Mouse (Mus musculus): ENCODE measurements at regions not wholly inside any gene's neighbourhood (a gene's known extent, or its start where the extent isn't known, plus 50 kb on each side); places are given as distances from the start of the nearest gene placed in this dataset.
"Not testable (repeated sequence)": the region's sequence is repeated elsewhere in the genome, so short reads cannot be mapped to it uniquely, and the experiment has no call there.

DNA sequence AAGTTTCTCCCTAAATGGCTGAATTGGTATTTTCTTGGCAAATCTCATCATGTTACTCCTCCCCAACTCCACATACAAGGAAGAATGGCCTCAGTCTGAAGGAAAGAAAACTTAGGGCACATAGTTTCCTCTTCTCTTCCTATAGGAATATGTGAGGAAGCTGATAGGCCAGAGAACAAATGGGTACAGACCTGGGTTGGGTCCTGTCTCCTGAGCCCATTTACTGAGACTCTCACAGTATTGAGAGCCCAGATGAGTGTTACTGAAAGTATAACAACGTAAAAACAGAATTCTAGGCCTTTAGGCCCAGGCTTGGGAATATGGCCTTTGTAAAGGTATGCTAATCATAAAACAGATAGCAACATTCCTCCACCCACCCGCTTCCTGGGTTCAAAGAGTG, 152.0 kb upstream of the Rarb start:
- WGBS, result 78% methylated on average over 2 of the region's 2 CpGs
- H3K4me2 ChIP-seq (ENCODE audit: low read length); H3K4me3 ChIP-seq (ENCODE audit: low read depth, low read length); H3K36me3 ChIP-seq (ENCODE audit: control insufficient read depth, insufficient read depth, low read length); H3K27me3 ChIP-seq (replicated peaks; ENCODE audit: control insufficient read depth, insufficient read depth, low read length); ATAC-seq (replicated peaks; ENCODE audit: low FRiP score, low TSS enrichment, low read depth); H3K4me1 ChIP-seq (replicated peaks; ENCODE audit: control insufficient read depth, insufficient read depth, low read length); H3K9ac ChIP-seq (ENCODE audit: low read length); H3K27ac ChIP-seq (ENCODE audit: low read depth); DNase-seq (ENCODE audit: low spot score); H3K9me3 ChIP-seq (ENCODE audit: control insufficient read depth, low read length): not testable (repeated sequence)

DNA sequence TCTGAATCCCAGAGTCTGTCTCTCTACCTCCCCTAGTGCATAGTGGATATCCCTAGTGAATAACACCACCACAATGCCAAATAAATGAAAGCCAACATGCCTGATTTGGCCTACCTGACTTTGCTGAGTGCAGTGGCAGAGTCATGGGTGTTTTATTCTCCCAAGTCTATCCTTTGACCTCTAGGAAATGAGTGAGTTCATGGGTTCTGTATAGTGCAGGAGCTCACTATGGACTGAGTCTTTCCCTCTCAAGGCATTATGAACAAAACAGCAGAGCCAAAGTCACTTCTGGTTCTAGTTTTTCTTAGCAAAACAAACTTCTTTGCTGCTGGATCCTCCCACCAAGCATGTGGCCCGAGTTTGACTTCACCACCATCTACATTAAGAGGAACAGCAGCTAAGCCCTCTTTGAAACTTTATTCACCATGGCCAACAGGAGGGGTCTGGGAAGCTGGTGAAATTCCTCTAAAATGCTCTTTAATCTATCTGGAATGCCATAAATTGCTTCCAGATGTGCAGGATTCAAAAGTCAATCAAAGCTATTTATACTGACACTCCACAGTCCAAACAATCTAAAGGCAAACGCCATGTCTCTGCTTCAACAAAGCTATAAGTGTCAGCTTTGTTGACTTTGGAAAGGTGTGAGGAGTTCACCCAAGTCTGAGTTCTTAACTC, 145.9 kb upstream of the Rarb start:
- H3K27ac ChIP-seq (ENCODE audit: low read depth), result no peak overlapping the region
- peaks cover 3% of the 10 kb centered on the region; the same call in 1 of the 2 replicates for H3K4me1 ChIP-seq (replicated peaks; ENCODE audit: control insufficient read depth, insufficient read depth, low read length)
- no peak for DNase-seq (ENCODE audit: low spot score)

DNA sequence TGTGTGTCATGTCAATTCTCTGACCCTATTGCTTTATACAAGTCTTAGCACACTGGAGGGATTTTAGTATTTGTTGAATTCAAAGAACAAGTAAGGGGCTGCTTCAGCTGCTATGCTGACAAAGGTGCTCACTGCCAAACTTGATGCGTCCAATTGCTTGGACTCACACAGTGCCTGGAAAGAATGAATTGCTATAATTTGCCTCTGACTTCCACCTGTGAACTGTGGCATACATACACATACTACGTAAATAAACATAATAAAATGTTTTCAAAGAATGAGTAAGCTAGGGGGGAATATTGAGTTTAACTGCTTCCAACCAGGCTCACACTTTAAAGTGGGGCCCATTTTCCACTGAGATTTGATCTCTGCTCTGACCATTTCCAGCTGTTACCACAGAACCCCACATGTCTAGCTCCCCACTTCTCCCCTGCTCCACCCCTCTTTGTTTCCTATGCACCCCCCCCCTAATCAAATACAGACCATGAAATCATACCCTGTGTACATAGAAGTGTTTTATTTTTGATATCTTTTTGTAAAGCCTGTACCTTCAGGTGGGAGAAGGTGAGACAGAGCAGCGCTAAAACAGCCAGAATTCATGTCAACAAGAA, 143.4 kb upstream of the Rarb start:
- H3K9ac ChIP-seq (ENCODE audit: low read length), result no peak overlapping the region
- no peak overlapping the region for H3K4me2 ChIP-seq (ENCODE audit: low read length)
- no peak overlapping the region for H3K4me3 ChIP-seq (ENCODE audit: low read depth, low read length)
- no peak for DNase-seq (ENCODE audit: low spot score)
- H3K27ac ChIP-seq (ENCODE audit: low read depth), result no peak overlapping the region
- H3K9me3 ChIP-seq (ENCODE audit: control insufficient read depth, low read length), result no peaks in the 10 kb centered on the region
- H3K4me1 ChIP-seq (replicated peaks; ENCODE audit: control insufficient read depth, insufficient read depth, low read length), result peaks cover 6% of the 10 kb centered on the region
- WGBS, result 78% methylated on average over 3 of the region's 3 CpGs
- peaks cover 14% of the 10 kb centered on the region; the same call in 1 of the 2 replicates for H3K27me3 ChIP-seq (replicated peaks; ENCODE audit: control insufficient read depth, insufficient read depth, low read length)
- H3K36me3 ChIP-seq (ENCODE audit: control insufficient read depth, insufficient read depth, low read length), result no peaks in the 10 kb centered on the region
- no peak for ATAC-seq (replicated peaks; ENCODE audit: low FRiP score, low TSS enrichment, low read depth)

More for the DNA sequence above, 145.9 kb upstream of the Rarb start:
- no peaks in the 10 kb centered on the region for H3K9me3 ChIP-seq (ENCODE audit: control insufficient read depth, low read length)
- H3K4me3 ChIP-seq (ENCODE audit: low read depth, low read length), result no peak overlapping the region
- no peak overlapping the region for H3K9ac ChIP-seq (ENCODE audit: low read length)
- no peaks in the 10 kb centered on the region for H3K36me3 ChIP-seq (ENCODE audit: control insufficient read depth, insufficient read depth, low read length)
- 12% methylated on average over 2 of the region's 2 CpGs for WGBS
- no peak overlapping the region for H3K4me2 ChIP-seq (ENCODE audit: low read length)
- H3K27me3 ChIP-seq (replicated peaks; ENCODE audit: control insufficient read depth, insufficient read depth, low read length), result peaks cover 14% of the 10 kb centered on the region; the same call in 1 of the 2 replicates
- no peak for ATAC-seq (replicated peaks; ENCODE audit: low FRiP score, low TSS enrichment, low read depth)

DNA sequence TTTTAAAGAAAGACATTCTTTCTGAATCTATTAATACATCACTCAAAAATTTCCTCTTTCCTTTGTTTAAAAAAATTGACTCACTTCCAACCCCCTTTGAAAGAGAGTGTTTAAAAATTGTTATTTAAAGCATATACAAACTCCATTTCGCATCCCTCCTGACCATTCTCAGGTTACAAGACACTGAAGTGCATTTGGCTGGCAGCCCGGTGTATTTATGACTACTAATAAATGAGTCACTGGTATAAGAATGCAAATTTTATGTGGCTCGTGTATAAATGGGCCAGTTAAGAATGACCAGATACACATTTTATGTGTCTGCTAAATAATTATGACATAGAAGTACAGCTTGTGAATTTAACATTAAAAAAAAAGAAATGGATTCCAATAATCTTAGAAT, 138.8 kb upstream of the Rarb start:
- DNase-seq (ENCODE audit: low spot score) (peak; percentile 73), ATAC-seq (replicated peaks; ENCODE audit: low FRiP score, low TSS enrichment, low read depth) (peak; percentile 84)
- Histone ChIP-seq H3K9me3 (ENCODE audit: control insufficient read depth, low read length) (no peaks in the 10 kb centered on the region), H3K27ac (ENCODE audit: low read depth) (no peak overlapping the region), H3K27me3 (replicated peaks; ENCODE audit: control insufficient read depth, insufficient read depth, low read length) (peaks cover 7% of the 10 kb centered on the region; the same call in 1 of the 2 replicates), H3K9ac (ENCODE audit: low read length) (no peak overlapping the region), H3K4me1 (replicated peaks; ENCODE audit: control insufficient read depth, insufficient read depth, low read length) (peaks cover 8% of the 10 kb centered on the region), H3K4me3 (ENCODE audit: low read depth, low read length) (no peak overlapping the region), H3K36me3 (ENCODE audit: control insufficient read depth, insufficient read depth, low read length) (no peaks in the 10 kb centered on the region), H3K4me2 (ENCODE audit: low read length) (no peak overlapping the region)
- WGBS, result 9% methylated on average over 3 of the region's 3 CpGs

DNA sequence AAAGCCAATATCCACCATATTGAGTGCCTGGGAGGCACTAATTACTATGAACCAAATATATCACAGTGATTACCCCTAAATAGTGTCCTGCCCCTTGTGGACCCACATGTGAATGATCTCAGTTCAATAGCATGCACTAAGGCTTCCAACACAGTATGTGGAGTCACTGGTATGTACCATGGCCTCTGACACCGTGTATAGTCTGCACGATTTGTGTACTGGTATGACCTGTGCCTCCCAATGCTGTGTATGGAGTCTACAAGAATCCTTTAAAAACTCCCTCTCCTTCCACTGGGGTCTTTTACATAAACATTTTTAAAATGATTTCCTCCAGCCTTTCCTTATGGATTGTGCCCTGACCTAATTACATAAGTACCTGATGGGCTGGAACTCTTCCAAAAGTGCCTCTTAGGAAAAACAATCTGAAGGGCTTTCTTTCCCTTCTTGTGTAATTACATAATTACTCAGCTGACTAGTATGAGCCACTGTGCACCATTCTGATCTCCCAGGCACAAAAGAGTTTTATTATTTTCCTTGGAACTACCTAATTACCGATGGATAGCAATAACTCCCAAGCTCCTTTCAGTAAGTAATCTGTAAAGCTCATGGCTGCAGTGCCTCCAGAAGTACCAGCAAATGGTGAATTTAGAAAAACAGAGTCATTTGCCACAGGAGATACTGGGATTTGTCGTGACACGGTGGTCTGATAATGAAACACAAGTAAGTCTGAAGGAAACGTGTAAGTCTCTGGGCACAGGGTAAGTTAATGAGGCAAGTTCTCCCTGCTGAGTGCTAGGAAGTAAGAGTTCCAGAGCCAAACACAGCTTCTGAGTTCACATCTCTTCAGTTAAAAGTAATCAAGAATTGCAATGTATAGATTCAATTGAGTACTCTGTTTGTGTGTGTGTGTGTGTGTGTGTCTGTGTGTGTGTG, 135.8 kb upstream of the Rarb start:
- WGBS, result 57% methylated on average over 6 of the region's 6 CpGs

DNA sequence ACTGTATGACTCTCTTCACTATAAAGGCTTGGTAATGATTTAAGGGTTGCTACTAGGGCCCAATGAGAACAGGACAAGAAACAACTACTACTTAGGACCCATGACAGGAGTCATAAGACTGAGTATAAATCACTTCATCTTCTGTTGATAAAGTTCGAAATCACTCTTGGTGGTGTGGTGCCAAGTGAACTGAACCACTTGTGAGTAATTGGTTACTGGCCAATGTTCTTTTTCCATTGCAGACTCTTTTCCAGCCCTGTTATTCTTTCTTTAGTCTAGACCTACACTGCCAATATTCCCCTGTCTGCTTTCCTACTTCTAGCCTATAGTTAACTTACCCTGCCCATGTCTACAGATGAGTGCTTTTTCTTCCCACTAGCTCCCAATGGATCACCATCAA, 129.8 kb upstream of the Rarb start:
- no peaks in the 10 kb centered on the region for H3K4me1 ChIP-seq (replicated peaks; ENCODE audit: control insufficient read depth, insufficient read depth, low read length)
- H3K36me3 ChIP-seq (ENCODE audit: control insufficient read depth, insufficient read depth, low read length), result no peaks in the 10 kb centered on the region
- H3K4me2 ChIP-seq (ENCODE audit: low read length), result no peak overlapping the region
- DNase-seq (ENCODE audit: low spot score), result no peak
- H3K27ac ChIP-seq (ENCODE audit: low read depth), result no peak overlapping the region
- H3K27me3 ChIP-seq (replicated peaks; ENCODE audit: control insufficient read depth, insufficient read depth, low read length), result no peaks in the 10 kb centered on the region
- no peak for ATAC-seq (replicated peaks; ENCODE audit: low FRiP score, low TSS enrichment, low read depth)
- 59% methylated on average over 1 of the region's 1 CpGs for WGBS
- H3K4me3 ChIP-seq (ENCODE audit: low read depth, low read length), result no peak overlapping the region
- no peak overlapping the region for H3K9ac ChIP-seq (ENCODE audit: low read length)
- H3K9me3 ChIP-seq (ENCODE audit: control insufficient read depth, low read length), result no peaks in the 10 kb centered on the region

More for the DNA sequence above, 135.8 kb upstream of the Rarb start:
- no peak overlapping the region for H3K9ac ChIP-seq (ENCODE audit: low read length)
- no peaks in the 10 kb centered on the region for H3K27me3 ChIP-seq (replicated peaks; ENCODE audit: control insufficient read depth, insufficient read depth, low read length)
- H3K4me3 ChIP-seq (ENCODE audit: low read depth, low read length), result no peak overlapping the region
- peak; percentile 35 for DNase-seq (ENCODE audit: low spot score)
- peaks cover 4% of the 10 kb centered on the region for H3K4me1 ChIP-seq (replicated peaks; ENCODE audit: control insufficient read depth, insufficient read depth, low read length)
- no peaks in the 10 kb centered on the region for H3K9me3 ChIP-seq (ENCODE audit: control insufficient read depth, low read length)
- no peak overlapping the region for H3K27ac ChIP-seq (ENCODE audit: low read depth)
- H3K4me2 ChIP-seq (ENCODE audit: low read length), result no peak overlapping the region
- H3K36me3 ChIP-seq (ENCODE audit: control insufficient read depth, insufficient read depth, low read length), result no peaks in the 10 kb centered on the region
- no peak for ATAC-seq (replicated peaks; ENCODE audit: low FRiP score, low TSS enrichment, low read depth)

DNA sequence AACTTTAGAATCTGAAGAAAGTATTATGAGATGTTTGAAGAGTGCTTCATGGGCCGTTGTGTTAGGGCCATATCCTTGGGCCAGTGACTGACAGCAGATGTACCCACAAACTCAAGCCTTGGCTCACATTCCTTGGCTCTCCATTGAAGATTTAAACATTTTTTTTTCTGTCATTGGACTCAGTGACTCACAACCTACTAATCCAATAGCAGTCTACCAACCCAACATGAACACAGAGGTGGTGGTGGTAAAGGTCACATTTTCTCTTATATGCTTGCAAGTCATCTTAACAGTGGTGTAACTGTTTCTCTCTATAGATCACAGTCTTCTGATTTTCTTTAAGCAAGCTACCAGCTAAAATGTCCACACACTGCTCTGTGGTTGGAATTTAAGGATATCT, 125.5 kb upstream of the Rarb start:
- H3K4me1 ChIP-seq (replicated peaks; ENCODE audit: control insufficient read depth, insufficient read depth, low read length), result no peaks in the 10 kb centered on the region
- no peak overlapping the region for H3K9ac ChIP-seq (ENCODE audit: low read length)
- ATAC-seq (replicated peaks; ENCODE audit: low FRiP score, low TSS enrichment, low read depth), result no peak
- H3K4me2 ChIP-seq (ENCODE audit: low read length), result no peak overlapping the region
- no peaks in the 10 kb centered on the region for H3K9me3 ChIP-seq (ENCODE audit: control insufficient read depth, low read length)
- no peak for DNase-seq (ENCODE audit: low spot score)
- no peaks in the 10 kb centered on the region for H3K36me3 ChIP-seq (ENCODE audit: control insufficient read depth, insufficient read depth, low read length)
- 75% methylated on average over 1 of the region's 1 CpGs for WGBS
- no peaks in the 10 kb centered on the region for H3K27me3 ChIP-seq (replicated peaks; ENCODE audit: control insufficient read depth, insufficient read depth, low read length)
- H3K4me3 ChIP-seq (ENCODE audit: low read depth, low read length), result no peak overlapping the region
- H3K27ac ChIP-seq (ENCODE audit: low read depth), result no peak overlapping the region

DNA sequence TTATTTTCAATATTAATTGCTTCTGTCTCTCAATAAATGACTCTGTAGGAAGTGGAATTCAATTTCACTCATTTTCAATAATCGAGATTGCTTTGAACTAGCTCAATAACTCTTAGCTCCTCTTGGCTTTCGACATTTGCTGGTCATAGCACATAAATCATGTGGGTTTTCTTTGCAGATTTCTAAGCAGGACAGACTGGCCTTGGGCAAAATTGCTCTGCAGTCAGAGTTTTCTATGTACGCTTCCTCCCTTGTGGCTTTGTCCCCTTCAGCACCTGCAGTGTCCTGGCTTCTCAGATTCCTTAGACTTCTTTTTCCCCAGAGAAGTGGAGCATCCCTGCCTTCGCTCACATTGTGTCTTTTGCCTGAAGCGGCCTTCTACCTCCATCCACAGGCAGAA, 124.6 kb upstream of the Rarb start:
- no peaks in the 10 kb centered on the region for H3K9me3 ChIP-seq (ENCODE audit: control insufficient read depth, low read length)
- 71% methylated on average over 5 of the region's 5 CpGs for WGBS
- no peaks in the 10 kb centered on the region for H3K36me3 ChIP-seq (ENCODE audit: control insufficient read depth, insufficient read depth, low read length)
- DNase-seq (ENCODE audit: low spot score), result no peak
- no peak for ATAC-seq (replicated peaks; ENCODE audit: low FRiP score, low TSS enrichment, low read depth)
- H3K9ac ChIP-seq (ENCODE audit: low read length), result no peak overlapping the region
- no peak overlapping the region for H3K27ac ChIP-seq (ENCODE audit: low read depth)
- H3K27me3 ChIP-seq (replicated peaks; ENCODE audit: control insufficient read depth, insufficient read depth, low read length), result no peaks in the 10 kb centered on the region
- H3K4me3 ChIP-seq (ENCODE audit: low read depth, low read length), result no peak overlapping the region
- no peaks in the 10 kb centered on the region for H3K4me1 ChIP-seq (replicated peaks; ENCODE audit: control insufficient read depth, insufficient read depth, low read length)
- no peak overlapping the region for H3K4me2 ChIP-seq (ENCODE audit: low read length)

Data from intestine, embryonic 14.5 days (tissue).